Mouse (Mus musculus) ovary, postnatal 14 days (tissue): ENCODE measurements around the gene Zbtb3.
A peak's percentile ranks its signal among the peaks of the same experiment; 100 is the strongest.
"Not testable (repeated sequence)": the region's sequence is repeated elsewhere in the genome, so short reads cannot be mapped to it uniquely, and the experiment has no call there.

ENCODE experiments used
- DNase-seq: peaks from one replicate; pipeline ENCODE4 v3.0.0; 2022; ENCODE audit warnings: low spot score

The Zbtb3 gene

DNA sequence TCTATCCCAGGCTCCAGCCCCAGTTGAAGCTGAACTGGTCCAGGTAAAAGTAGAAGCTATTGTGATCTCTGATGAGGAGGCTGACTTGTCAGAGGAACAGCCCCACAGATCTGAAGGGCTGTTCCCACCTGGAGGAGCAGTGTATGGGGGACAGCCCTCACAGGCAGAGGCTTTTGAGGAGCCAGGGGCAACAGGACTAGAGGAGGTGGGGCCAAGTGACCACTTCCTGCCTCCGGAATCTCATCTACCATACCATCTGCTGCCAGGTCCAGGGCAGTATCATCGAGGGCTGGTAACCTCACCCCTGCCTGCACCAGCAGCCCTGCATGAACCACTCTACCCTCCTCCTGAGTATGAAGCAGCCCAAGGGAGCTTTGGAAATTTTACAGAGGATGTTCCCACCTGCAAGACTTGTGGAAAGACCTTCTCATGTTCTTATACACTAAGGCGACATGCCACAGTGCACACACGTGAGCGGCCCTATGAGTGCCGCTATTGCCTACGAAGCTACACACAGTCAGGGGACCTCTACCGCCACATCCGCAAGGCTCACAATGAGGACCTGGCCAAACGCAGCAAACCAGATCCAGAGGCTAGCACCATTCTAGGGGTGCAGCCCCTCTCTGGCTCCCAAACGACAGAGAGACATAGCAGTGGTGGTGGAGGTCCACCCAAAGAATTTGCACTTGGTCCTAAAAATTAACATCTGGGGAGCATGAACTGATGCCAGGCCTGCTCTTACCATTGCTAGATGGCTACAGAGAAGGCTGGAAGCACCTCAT is 1.7 kb downstream of the Zbtb3 start:
- DNase-seq: no peak

DNA sequence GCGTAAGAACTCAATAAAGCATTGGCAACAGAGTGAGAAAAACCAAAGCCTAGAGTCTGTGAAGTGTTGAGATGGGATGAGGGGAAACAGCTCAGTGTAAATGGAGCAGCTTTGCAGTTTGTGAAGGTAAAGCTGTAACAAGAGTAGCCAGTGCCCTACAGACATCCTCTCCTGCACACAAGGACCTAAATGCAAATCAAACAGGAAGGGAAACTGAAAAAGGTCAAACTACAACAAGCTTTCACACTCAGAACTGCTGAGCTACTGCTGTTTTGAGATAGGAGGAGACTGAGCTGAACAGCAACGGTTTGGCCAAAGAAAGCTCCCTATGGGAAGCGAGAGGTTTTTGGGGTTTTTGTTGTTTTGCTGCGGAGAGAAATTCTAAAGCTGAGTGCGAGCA is 4.5 kb downstream of the Zbtb3 start:
- DNase-seq: no peak

DNA sequence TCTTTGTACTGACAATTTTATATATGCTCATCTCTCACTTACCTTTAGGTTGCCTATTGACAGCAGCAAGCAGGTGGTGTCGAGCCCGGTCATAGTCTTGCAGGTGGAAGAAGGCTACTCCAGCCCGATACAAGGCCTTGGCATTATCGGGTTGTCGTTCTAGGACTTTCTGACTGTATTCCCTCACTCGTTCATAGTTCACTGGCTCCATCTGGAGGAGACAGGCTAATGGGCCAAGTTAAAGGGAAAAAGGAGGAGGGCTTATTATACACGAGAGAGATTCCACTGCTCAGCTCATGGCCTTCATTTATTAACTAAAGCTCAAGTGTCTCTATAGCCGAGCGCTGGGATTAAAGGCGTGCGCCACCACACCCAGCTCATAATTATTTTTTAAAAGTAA is 13.5 kb downstream of the Zbtb3 start:
- DNase-seq: no peak

DNA sequence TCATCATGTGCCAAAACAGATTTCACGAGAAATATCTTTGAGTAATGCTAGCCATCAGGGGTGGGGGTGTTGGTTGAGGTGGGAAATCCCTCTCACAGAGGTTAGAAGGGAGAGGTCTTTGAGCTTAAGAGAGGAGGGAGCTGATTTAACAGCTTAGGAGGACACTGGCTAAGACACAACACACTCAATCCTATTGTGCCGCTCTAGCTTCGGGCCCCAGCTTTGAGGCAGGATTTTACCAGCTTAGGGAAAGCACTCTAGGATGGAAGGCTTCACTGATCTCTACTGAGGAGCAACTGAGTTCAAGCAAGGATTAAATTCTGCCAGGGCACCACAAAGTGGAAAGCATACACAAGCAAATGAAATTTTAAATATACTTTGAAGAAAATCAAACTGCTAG is 14.6 kb downstream of the Zbtb3 start:
- no peak for DNase-seq

DNA sequence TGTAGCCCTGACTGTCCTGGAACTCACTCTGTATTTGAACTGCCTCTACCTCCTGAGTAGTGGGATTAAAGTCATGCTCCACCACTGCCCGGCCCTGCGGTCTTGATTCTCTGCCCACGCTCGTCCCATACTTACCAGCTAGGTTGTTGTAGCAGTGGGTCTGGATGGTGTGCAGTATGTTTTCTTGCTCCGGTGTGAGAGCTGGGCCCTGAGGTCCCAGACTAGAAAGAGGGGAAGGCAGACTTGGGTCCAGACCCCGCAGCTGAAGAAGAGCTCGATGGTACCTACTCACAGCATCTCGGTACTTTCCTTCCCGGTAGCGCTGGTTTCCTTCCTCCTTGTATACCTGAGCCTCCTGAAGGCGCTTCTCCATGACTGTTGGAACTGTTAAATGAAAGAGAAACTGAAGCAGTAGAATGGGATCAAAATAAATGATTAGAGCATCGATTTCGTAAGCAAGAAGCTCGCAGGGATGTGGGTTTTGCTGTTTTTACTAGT is 16.0 kb downstream of the Zbtb3 start:
- no peak for DNase-seq

DNA sequence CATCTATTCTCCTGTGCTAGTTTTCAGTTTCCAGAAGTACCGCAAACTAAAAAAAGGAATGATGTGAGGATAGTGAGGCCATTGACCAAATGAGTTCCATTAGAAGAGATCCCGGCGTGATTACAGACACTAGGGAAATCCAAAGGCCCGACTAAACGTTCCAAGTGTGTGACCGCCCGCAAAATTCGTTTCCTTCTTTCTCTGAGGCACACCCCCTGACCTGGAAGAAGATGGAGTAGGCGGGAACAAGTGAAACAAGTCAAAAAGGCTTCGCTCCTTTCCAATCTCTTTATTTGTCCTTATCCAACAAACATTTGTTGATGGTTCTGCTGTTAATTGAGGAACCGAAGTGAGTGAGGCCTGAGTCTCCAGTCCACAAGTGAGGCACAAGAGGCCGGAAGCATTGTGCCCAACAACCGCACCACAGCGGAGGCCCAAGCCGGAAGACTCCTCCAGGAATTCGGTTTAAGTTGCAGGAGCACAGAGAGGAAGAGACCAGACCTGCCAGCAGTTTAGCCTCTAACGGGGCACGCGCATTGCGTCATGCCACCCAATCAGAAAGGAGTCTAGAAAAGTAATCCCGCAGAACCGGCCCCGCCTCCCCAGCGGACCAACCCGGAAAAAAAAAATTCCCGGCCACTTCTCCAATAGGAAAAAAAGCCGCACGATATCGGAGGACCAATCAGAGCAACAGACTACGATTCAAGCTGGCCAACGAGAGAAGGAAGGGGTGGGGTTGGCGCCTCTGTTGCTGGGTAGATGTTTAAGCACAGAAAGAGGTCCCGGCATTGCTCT is 16.6 kb downstream of the Zbtb3 start, which contains the start of gene Ttc9c:
Ttc9c (minus strand) TSS at position 533 of the 795 bp plus-strand sequence.
- DNase-seq: peak; percentile 83

DNA sequence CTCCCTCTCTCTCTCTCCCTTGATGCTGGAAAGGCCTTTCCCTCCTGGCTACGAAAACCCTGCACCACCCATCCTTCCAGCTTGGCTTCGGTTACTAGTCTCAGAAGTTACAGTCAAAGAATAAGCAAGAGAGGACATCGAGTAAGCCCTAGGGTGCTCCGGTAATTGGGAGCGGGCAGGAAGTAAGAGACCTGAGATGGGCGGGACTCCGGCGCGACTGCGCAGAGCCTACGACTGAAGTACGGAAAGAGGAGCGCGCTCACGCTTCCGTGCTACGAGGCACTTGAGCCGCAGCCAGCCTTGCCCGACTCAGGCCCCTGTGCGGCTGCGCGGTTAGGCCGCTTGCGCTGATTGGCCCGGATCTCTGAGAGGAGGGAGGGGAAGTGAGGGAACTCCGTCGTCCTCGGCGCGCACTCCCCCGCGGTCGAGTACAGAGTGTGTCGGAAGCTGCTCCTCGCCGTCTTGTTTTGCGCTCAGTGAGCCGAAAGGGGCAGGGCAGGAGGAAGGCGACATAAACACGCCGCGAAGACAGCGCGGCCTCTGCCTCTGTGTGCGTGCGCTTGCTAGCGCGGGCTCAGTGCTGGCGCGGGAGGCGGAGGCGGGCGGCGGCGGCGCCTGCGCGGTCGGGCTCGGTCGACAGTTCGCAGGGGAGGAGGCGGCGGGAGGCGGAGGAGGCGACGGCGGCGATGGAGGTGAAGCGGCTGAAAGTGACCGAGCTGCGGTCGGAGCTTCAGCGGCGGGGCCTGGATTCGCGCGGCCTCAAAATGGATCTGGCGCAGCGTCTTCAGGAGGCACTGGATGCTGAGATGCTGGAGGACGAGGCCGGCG is 17.5 kb downstream of the Zbtb3 start, which contains the start of gene Hnrnpul2:
Hnrnpul2 (plus strand) TSS at position 415 of the 828 bp plus-strand sequence.
- DNase-seq: peak; percentile 95

DNA sequence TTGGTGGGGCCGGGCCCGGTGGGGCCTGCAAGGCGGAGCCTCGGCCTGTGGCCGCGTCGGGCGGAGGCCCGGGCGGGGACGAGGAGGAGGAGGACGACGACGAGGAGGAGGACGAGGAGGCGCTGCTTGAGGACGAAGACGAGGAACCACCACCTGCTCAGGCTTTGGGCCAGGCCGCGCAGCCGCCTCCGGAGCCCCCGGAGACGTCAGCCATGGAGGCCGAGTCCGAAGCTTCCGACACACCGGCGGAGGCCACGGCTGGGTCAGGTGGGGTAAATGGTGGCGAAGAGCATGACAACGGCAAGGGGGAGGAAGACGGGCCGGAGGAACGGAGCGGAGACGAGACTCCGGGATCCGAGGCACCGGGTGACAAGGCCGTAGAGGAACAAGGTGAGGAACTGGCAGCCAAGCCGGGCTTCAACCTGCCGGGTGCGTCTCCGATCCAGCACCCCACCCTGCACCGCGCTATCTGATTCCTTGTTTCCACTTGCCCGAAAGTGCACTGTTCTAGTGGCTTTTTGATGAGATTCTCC is 18.1 kb downstream of the Zbtb3 start:
- no peak for DNase-seq

DNA sequence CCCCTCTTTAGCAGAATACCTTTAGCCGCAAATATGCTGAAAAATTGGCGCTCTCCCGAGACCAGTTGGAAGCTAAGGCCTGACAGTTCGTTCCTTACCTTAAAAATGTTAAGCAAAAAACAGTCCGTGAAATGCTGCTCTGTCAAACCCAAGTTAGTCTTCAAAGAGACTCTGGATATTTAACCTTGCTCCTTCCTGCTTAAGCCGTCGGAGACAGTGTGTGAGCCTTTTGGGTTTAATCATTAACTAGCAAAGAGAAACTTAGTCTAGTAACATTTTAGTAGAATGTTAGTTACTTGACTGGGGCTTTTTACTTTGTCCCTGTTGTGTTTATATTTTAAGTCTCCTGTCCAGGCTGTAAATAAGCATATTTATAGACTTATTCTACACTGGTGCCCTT is 18.8 kb downstream of the Zbtb3 start:
- DNase-seq: no peak

DNA sequence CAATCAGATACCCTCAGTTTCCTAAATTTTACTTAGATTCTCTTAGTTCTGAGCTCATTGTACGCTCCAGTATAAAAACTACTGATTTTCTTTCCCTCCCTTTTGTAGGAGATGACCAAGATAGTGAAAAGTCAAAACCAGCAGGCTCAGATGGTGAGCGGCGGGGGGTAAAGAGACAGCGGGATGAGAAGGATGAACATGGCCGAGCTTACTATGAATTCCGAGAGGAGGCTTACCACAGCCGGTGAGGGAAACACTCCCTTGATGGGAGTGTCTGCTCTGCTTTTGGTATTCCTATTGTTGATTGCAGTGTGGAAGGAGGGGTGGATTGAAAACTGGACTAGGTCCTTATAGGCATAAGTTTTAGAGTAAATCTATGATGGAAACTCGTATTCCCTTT is 20.3 kb downstream of the Zbtb3 start:
- DNase-seq: no peak

DNA sequence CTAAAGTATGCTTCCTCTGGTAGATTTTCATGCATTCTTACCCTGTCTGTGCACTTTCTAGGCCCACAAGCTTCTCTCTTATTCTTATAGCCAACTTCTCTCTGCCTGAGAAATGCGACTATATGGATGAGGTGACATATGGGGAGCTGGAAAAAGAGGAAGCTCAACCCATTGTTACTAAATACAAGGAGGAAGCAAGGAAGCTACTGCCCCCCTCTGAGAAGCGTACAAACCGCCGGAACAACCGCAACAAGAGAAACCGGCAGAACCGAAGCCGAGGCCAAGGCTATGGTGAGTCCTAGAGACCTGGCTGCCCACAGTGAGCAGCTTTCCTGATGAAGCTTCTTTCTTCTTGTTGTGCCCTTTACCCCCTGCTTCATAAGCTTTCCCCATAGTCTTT is 27.3 kb downstream of the Zbtb3 start, which contains the start of gene AC129217.1:
AC129217.1 (plus strand) TSS at position 114 of the 400 bp plus-strand sequence.
- DNase-seq: no peak

DNA sequence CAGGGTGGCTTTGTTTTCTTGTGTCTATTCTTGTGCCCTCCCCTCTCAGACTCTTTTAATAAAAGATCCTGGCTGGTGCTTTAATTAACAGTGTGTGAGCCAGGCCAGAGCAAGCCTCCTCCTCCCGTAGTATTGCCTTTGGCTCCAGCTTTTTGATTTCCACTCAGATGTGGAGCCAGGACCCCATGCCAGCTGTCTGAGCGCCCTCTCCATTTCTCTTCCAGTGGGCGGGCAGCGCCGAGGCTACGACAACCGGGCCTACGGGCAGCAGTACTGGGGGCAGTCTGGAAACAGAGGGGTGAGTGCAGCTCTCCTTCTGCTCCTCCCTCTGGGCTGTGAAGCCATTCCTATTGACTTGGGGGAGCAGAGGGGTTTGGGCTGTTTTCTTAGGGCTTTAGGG is 28.3 kb downstream of the Zbtb3 start:
- no peak for DNase-seq

DNA sequence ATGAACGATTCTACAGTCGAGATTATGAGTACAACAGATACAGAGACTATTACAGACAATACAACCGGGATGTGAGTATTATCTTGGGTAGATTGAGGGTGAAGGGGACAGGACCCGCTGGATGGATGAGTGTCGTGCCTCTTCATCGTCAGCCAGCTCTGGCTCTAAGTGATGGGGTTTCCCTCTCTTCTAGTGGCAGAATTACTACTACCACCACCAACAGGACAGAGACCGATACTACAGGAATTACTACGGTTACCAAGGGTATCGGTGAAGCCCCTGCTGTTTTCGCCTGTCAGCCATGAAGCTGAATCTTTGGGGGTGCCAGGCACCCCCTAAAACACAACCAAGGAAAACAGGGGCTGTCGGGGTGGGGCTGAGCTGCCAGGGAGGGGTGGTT is 28.9 kb downstream of the Zbtb3 start:
- DNase-seq: no peak

DNA sequence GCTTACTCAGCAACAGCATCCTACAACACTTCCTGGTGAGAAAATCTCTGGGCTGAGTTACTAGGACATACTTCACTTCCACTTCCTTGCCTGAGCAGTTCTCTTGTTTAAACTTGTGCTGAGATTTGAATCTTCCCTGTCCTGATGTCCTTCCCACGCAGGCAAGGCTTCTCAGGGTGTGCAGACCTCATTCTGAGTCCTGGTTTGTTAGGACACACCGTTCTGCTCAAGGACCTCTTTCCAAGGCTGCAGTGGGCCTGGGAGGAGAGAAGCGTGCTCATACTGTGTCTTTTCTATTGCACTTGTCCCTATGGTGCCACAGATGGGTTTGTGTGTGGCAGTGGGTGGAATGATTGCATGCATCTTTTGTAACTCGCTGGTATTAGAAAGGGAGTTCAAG is 30.6 kb downstream of the Zbtb3 start:
- DNase-seq: no peak

DNA sequence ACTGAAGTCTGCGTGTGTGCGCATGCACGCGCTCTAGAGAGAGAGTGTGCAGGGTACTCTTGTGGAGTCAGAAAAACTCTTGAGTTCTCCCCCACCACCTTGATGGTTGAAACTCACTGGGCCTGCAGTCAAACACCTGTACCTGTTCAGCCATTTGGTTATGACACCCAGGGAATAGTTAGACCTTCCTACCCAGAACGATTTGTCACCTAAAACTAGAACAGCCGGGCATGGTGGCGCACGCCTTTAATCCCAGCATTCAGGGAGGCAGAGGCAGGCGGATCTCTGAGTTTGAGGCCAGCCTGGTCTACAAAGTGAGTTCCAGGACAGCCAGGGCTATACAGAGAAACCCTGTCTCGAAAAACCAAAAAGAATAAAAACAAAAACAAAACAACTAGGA is 34.0 kb downstream of the Zbtb3 start:
- not testable (repeated sequence) for DNase-seq

DNA sequence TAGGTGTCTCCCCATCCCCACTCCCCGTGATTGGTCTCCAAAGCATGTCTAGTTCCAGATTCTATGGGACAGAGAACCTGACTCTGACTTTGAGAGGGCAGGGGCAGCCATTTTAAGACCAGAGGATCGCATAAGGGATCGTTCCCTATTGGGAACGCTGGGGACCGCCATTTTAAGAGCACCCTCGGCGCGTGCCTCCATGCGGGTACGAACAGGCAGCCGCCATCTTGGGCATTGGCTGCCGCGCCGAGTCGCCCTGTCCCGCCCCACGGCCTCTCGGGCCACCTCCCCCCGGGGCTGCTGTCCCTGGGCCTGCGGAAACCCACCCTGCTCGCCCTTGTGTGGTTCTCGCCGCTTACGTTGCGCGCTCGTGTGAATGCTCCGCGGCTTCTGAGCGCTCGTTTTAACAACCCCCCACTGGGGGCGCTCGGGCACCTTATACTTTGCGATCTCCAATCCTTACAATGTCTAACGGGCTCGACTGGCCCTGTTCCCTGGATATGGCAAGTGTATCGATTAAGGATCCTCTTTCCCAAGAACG is 35.0 kb downstream of the Zbtb3 start, which contains the start of gene Bscl2:
Bscl2 (plus strand) TSS at position 217 of the 541 bp plus-strand sequence.
- DNase-seq: peak; percentile 66

DNA sequence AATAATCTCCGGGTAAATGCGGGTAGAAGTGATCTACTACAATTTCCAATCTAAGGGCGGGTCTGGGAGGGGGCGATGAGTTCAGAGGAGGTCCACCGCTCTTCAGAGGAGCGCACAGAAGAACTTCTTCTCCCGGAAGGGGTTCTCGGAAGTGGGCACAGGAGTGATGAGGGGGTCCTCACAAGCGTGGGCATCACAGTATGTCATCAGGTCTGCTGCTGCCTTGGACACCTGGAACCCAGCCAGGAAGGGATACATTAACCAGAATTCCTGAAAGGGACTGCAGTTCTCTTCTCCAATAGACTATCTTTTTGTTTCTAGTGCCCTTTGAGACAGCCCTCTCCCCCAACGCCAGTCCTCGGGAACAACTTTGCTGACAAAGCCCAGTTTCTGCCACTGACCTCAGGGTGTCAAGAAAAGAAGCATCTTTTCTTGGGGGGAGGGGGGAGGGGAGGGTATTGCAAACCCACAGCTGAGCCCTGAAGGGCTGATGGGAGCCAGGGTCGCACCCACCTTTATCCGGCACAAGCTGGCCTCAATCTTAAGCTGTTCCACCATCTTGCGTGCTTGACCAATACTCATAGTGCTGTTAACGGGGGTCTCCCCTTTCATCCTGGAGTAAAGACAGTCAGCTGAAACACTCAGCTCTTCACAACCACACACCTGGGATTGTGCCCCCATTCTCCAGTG is 35.8 kb downstream of the Zbtb3 start:
- peak; percentile 44 for DNase-seq

DNA sequence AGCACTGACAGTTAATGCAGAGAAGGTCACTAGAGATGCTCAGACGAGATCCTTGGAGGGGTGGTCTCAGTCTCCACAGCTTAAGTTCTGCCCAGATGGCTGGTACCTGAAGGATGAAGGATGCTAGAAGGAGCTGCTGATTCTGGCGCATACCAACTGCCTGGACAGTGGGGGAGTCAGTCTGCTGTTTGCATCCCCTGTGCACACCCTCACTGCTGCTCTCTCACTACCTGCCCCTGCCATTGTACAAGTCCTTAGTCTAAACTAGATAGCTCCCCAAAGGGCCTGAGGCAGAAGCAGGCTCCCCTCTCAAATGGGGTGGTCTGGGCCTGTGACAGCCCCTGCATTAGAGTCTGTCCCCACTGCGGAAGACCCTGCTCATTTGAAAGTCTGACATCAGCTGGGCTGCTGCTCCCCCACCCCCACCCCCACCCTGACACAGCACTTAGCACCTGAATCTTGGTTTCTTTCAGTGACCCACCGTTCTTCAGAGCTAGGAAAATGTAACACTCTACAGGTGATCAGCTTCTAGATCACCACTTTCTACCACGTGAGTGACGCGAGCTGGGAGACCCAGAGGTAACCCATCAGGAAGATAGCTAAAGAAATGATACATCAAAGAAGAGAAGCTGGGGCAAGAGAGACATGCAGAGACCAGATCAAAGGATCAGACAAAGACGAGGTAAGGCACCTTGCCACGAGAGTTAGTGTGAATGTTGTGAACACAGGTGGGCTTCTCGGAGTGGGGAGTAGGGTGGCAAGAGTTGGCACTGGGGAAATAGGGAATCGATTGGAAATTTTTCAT is 37.0 kb downstream of the Zbtb3 start, which contains the start of gene Gng3:
Gng3 (minus strand) TSS at position 92 of the 805 bp plus-strand sequence.
- DNase-seq: no peak

DNA sequence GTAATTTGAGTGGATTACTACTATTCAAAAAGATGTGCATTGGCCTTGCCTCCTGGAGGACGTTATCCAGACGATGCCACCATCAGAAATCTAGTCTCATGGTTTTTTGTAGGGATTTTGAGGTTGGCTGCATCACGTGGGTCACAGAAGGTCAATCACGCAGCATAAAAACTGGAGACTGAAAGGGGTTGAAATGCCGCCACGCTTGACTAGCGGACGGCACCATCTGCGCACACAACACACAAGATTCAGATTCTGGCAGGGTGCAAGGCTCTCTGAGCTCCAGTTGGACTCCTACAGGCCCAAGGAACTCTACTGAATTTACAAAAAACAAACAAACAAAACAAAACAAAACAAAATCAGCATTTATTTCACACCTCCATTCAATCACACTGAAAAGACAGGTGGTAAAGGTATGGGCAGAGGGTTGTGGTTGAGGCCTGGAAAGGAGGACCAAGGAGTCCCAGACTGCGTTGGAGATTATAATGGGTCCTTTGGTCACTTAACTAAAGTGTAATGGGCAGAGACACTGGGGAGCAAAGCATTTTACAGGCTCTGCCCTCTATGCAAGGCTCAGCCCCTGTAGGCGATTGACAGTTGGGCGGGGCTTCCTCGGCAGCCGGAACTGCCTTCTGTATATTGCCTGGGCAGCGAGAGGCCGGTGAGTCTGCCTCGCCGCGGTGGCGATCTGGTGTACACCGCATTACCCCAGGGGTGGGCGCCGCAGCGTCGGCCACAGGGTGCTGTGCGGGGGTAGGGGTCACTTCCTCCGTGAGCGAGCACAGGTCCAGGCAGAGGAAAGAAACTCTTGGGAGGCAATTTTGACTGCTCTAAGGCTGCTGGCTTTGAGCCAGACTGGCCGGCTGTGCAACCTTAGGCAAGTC is 37.8 kb downstream of the Zbtb3 start:
- no peak for DNase-seq
